Mouse (Mus musculus) T-helper 2 cell (primary cell): ENCODE data around the gene Ino80e.

ENCODE experiments used
- in situ Hi-C: fragments of 300-600 bp; cut with MboI, MseI; formaldehyde crosslinking; loops from one replicate; pipeline ENCODE4 v1.15.1; 2025; ENCODE audit warnings: high pct_unique_total_duplicates

Gene Ino80e

DNA sequence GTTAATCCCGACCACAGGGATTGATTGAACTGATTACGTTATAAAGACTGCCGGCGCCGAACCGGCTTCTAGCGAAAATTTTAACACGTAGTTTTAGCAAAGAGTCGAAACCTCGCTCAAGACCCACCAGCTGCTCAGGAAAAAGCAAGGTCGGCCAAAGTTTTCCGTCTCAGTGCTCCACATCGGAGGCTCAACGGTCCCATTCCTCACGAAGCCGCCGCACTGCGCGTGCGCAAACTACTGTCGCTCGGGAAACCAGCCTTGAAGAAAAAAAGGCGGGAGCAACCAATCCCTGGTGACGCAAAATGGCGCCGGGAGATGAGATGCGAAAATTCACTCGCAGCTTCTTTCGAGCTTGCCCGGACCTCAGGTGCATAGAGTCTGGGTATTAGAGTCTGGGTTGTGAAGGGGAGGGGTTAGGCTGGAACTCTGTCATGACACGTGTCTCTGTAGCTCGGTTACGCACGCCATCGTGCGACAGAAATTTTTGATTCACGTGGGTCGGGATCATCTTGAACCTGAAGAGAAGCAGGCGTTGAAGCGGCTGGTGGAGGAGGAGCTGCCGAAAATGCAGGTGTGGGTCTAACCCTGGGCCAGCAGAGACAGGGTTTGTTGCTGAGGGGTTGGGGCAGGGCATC is at the start of gene Ino80e:
Gene Ino80e, minus strand, starts transcription at position 231 of the 638 bp plus-strand sequence.
- in situ Hi-C loops = no loop called here

DNA sequence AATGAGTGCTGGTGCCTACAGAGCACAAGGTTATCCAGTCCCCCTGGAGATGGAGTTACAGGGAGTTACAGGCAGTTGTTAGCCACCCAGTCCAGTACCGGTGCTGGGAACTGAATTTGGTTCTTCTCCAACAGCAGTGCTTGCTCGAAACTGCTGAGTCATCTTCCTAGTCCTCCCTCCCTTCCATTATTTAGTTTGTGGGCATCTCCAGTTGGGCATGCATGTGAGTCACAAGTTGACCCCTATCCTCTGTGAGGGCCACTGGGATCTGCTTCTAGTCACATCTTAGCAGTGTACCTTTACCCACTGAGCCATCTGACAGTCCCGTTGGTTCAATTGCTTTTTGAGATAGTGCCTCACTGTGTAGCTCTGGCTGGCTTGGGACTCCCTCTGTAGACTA is 43.4 kb upstream of the Ino80e start:
- in situ Hi-C loops = loop anchor here (5.0 kb wide), 1 partner anchor 87 kb away; no protein-coding TSS in a partner anchor

DNA sequence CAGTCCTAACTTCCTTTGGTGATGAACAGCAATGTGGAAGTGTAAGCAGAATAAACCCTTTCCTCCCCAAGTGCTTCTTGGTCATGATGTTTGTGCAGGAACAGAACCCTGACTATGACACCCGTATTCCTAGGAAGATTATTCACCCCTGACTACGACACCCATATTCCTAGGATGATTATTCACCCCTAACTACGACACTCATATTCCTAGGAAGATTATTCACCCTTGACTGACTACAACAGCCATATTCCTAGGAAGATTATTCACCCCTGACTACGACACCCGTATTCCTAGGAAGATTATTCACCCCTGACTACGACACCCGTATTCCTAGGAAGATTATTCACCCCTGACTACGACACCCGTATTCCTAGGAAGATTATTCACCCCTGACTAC is 37.6 kb upstream of the Ino80e start:
- in situ Hi-C loops = loop anchor here (10.0 kb wide), 1 partner anchor 945 kb away; no protein-coding TSS in a partner anchor

DNA sequence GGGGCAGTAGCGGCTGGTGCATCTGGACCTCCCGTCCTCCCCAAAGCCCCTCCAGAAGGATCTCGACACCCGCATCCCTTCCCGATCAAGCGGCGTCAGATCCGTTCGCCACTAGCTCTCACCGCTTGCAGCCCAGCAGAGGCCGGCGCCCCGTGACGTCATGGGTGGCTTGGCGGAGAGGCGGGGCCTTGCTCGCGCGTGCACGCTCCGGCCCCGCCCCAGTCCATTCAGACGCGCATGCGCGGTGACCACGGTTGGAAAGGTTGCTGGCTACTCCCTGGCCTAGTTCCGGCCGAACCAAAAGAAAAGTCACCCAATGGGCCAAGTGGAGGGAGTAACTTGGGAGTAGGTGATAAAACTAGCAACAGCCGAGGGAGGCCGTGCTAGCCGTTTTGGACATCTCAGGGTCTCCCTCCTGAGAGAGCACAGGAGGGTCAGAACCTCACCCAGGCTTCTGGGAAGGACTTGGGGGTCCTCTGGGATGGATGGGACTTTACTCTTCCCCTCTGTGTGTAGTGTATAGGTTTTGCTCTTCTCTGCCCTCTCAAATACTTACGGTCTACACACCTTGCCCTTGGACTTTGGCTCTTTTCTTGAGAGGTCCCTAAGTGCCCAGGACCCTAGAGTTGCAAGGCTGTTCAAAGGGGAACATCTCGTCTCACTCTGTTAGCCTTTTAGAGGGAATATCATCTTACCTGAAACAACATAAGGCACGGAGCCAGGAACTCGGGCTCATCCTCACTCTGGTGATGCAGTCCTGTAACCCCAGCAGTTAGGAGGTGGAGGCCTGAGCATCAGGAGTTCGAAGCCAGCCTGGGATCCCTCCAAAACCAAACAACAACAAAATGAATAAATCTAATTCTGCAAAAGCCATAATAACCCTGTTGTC is 36.2 kb upstream of the Ino80e start:
- in situ Hi-C loops = loop anchor here (10.0 kb wide), 1 partner anchor 946 kb away; no protein-coding TSS in a partner anchor

DNA sequence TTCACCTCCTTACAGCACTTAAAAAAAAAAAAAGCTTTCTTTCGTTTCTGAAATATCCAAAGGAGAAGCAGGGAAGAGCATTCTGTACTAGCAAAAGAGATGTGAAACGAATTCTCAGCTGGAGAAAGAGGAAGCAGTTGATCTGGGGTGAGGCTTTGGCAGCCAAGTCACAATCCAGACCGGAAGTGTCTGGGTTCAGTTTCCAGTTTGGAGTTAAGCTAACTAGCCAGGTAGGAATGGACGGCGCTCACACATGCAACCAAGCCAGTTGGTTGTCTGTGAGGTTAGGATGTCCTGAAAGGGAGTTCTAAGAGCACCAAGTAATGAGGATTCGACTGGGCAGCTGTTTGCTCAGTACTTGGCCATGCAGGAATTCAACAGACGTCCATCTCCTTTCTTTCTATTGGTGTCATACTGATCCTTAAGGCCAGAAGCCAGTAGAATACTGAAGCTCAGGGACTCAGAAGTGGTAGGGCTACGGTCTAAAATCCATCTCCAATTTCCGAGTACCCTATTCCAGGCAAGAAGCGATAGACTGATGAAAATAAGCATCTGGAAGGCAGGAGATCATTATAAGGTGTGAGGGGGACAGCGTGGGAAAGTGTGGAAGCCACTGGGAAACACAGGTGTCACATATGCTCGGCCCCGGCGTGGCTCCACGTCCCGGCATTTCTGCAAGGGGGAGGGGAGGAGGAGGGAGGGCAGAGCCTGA is 35.4 kb upstream of the Ino80e start:
- in situ Hi-C loops = loop anchor here (10.0 kb wide), 1 partner anchor 947 kb away; no protein-coding TSS in a partner anchor

DNA sequence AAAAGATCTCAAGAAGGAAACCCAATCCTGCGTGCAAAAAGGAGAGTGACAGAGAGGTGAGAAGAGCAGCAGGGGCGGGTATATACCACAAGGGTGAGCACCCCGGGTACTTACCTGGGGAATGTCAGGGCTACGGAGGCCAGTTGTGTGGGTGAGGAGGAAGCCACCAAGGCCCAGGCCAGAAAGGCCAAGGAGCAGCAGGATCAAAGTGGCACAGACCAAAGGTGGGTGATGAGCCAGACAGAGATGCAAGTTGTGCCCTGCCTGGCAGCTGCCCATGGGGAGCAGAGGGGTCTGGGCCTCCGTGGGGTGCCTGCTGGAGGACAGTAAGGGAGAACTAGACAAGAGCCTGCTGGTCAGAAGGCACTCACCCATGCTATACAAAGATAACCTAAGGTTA is 34.7 kb upstream of the Ino80e start:
- in situ Hi-C loops = loop anchor here (10.0 kb wide), 1 partner anchor 948 kb away; no protein-coding TSS in a partner anchor

DNA sequence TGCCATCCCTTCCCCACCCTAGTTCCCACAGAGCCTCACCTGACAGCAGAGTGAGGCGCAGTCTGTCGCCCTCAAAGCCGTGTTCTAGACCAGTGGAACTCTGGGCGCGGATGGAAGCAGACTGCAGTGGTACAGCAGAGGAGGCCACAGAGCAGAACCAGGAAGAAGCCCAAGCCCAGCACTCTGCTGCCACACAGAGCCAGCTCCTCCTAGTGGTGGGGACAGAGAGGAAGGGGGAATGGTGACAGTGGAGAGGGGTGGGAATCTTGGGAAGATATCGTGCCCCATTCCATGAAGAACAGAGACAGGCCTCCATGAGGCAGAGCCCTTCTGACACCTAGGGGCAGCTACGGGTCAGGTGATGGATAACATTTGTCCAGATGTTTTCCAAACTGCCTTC is 26.7 kb upstream of the Ino80e start:
- in situ Hi-C loops = no loop called here

DNA sequence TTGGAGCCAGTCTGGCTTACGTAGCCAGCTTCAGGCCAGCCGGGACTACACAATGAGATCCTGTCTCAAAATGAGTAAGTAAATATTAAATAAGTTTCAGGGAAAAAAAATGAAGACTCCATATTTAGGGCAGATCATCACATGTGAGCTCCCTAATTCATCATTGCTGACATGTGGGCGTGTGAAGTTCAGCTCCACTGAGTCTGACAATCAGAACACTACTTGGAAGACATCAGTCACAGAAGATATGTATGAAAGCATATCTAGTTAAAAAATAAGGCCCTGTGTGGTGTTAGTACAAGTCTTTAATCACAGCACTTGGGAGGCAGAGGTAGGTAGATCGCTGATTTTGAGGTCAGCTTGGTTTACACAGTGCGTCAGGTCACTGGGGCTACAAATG is 25.1 kb upstream of the Ino80e start:
- in situ Hi-C loops = no loop called here

DNA sequence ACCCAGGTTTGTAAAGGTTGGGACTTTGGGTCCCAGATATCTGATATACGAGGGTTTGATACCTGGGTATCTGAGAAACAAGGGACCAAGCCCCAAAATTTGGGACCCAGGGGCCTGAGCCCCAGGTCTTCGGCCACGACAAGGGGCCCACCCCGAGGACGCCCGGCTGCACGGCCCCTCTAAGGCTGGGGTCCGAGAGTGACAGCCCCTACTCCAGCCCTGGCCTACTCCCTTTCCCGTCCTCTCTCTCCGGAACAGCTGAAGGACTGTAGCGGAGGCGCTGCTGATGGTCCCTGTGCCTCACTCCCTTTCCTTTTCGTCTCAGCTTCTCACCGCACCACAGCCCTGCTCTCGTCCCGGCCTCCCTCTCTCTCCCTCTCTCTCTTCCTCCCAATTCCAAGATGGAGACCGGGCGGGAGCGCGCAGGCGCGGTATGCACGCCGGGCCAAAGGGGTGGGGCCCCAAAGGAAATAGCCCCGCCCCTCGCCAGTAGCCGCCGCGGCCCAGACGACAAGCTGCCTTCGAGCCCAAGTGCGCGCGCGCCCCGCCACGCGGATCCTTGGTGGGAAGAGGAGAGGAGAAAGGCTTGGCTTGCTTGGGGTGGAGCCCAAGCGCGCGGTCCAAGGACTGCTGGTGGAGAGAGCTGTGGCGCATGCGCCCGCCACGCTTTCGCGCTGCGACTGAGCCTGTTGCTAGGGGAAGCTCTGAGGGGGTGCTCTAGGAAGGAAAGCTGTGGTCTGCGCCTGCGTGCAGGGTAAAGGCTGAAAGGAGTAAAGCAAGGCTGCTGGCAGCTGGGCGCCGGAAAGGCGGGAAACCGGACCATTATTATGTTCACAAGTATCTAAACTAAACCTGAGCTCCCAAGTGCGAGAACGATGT is 22.3 kb upstream of the Ino80e start, which contains the start of gene Taok2:
Gene Taok2, minus strand, starts transcription at position 418 of the 879 bp plus-strand sequence.
- in situ Hi-C loops = no loop called here

DNA sequence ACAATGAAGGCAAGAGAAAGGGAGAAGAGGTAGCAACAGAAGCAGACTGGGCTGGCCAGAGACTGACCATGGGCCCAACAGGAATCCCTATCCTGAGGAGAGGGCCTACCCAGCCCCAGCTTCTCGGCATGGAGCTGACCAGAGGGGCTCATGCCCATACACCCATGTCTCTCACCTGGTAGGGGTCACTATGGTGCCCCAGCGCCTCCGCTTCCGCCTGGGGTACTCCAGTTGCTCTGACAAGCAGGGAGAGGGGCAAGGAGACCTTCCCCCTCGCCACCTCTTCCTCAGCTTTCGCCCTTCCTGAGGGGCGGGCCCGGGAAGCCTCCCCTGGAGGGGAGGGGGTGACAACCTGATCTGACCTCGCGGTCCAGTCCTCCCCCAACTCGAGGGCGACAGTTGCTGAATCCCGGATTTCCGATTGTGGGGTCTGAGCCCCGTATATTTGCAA is 21.6 kb upstream of the Ino80e start:
- in situ Hi-C loops = no loop called here

DNA sequence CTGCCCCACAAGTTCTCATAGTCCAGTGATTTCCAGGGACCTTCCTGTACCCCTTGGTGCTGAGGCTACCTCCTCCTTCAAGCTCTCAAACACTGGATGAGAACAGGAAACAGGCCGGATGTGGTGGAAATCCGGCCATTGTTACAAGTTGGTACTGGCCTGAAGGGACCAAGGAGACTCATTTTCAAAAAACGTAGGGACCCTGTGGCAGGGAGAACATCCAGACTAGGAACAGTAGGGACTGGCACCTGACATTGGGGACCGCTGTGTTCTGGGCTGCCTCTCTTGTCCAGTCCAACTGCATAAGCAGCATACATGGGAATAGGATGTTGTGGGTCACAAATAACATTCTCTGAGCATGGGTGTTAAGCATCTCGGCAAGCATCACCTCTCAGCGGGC is 18.9 kb upstream of the Ino80e start:
- in situ Hi-C loops = no loop called here

DNA sequence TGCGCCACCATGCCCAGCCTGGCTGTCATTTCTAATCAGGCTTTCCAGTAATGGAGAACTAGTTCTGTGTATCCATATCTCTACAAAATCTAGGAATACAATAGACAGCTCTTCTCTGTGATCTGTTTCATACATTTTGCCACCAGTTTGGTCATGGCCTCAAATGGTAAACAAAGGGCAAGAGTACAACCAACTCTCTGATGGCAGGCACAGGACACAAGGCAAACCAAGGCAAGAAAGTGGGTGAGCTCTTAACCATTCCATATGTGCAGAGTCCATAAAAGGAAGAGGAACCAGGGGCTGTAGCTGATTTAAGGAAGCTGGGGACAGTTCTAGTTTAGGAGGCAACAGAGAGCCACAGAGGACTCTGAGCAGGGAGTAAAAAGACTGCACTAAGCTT is 15.1 kb upstream of the Ino80e start:
- in situ Hi-C loops = no loop called here

DNA sequence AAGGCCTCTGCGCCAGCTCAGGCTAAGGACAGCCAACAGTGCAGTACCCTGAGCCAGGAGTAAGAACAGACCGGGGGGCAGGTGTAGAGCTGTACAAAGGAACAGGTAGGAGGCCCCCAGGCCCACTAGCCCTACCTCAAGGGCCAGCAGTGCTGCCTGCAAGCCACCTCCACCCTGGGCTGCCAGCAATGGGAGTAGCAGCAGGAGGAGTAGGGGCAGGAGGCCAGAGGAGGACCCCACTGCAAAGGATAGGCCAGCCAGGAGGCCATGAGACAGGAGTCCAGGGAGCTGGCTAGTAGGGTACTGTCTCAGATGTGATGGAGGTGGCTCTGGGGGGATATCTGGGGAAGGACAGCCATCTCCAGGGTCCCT is 8.3 kb upstream of the Ino80e start:
- in situ Hi-C loops = no loop called here

DNA sequence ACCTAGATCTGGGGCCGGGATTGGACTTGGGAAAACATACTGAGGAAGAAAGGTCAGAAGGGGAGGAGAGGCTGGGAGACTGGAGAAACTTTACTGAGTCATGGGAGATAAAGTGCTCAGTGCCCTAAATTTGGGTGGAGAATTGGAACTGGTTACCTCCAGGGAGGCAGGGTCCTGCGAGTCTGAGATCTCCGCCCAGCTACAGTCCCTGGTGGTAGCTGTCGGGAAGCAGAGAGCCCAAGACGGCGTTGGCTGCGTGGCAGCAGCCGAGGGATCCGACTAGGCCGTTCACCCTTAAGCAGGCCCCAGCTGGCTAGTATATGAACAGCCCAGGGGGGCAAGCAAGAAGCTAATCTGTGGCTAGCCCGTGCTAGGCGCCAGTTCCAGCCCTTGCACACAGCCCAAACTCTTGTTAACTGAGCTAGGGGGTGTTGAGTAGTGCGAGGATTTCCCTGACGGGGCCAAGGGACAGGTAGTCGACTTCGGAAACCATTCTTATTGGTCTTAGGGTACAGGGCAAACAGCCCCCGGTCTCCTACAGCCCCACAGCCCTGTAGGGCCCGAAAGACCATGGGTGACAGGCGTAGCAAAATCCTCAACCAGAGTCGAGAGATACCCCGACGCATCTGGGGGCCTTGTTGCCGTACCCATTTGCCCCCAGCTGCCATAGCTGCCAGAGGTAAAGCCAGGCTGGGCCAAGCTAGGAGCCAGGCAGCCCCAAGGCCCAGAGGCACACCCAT is 7.8 kb upstream of the Ino80e start:
- in situ Hi-C loops = no loop called here

DNA sequence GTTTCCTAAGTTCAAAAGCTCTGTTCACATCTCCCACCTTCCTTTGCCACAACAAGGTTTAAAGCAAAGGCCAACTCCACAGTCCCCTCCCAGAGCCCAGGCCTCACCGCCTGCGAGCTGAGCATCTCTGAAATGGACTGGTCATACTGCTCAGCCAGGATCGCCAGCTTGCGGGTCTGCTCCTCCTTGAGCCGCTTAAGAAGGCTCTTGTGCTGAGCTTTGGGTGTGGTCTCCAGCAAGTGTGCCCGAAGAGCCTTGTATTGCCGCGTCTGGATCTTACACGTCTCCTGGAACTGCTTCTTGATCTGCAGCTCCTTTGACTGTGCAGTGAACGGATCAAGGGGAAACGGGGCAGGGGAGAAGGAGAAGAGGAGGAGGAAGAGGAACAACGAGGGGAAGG is 5.8 kb upstream of the Ino80e start:
- in situ Hi-C loops = no loop called here

DNA sequence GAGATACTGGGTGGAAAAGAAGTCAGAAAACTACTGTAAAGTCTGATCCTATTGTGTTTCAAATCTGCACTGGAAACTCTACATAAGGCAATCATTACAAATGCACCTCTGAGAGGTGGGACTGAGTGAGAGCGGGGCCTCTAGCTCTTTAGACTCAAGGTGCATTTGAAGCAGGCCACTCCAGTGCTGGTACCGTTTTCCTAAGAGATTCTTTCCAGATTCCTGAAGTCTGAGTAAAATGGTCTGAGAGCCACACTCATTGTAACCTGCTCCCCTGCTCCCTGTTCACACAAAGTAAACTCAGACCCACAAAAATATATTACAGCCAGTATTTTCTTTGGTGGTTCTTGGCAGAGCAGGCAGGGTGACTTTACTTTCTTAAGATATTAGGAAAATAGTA is 5.4 kb upstream of the Ino80e start:
- in situ Hi-C loops = no loop called here

DNA sequence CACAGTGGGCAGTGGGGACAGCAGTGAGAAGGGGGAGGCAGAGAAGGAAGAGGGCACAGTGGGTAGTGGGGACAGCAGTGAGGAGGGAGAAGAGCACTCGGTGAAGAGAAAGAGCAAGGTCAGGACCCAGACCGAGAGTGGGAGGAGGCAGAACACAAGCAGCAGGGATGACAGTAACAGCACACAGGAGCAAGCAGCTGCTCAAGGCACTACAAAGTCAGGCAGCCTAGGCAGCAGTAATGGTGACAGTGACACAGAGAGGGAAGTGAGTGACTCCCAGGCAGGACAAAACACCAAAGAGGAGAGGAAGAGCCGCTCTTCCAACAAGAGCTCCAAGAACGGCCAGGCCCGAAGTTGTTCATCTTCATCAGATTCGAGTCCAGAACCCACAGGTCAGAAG is 1.6 kb upstream of the Ino80e start:
- in situ Hi-C loops = no loop called here

DNA sequence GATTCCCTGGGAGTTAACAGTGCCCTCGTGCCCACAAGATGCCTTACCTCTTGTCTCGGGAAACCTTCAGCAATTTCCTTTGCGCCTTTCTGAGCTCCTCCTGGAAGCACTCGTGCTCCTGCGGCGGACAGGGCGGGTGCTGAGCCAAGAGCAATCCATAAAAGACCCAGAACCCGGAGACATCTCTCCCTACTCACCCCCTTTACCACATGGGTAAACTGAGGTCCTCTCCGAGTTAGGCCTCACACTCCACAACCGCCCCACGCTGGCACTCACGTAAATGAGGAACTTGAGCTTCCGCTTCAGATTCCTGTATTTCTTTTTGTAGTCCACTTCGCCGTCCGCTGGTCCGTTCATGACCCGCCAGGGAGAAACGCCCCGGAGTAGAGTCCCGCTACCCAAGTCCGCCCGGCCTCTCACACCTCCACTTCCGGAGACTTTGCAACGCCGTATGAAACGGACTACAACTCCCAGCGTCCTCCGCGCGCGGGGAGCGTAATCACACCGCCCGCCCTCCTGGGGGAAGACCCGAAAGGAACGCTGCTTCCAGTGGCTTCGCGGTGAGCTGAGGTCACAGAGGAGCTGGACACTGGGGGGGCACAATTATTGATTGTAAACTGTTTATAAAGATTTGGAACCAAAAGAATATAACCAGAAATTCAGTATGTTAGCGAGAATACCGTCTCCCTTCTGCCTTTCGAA is 597 bp downstream of the Ino80e start, which contains the start of gene Hirip3:
Gene Hirip3, plus strand, starts transcription at position 544 of the 702 bp plus-strand sequence.
- in situ Hi-C loops = no loop called here

DNA sequence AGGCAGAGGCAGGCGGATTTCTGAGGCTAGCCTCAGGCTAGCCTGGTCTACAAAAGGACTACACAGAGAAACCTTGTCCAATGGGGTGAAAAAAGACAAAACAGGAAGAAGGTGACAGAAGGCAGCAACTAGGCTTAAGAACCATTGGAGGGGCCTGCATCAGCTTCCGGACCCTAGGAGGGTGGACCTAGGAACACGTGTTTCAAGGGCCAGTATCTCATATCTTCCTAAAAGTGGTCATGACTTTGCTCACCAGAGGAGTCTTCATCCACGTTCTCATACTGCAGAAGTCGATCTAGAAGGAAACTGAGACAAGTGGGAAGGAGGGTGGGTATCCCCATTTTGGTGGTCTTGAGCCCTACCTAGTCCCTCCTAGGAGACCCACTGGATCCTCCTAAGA is 1.2 kb downstream of the Ino80e start:
- in situ Hi-C loops = no loop called here
